Mouse (Mus musculus) gastrocnemius, postnatal 25 days (tissue): ENCODE data around the gene Olfr353. TPM values are rescaled to one million over a fixed set of nuclear protein-coding genes. Genes with fewer than 3 reads are reported as not detected.

Source experiments
- DNase-seq: peaks from one replicate; pipeline ENCODE4 v3.0.0; 2022
- long read RNA-seq, 2 experiments: library from polyadenylated mRNA; stranded (forward); transcript quantifications; one replicate each; pipeline ENCODE4 v2.0.0; 2021
- total RNA-seq, 2 experiments: library from RNA; stranded (reverse); gene quantifications; 1 replicate in 1 of 2; 2 replicates in 1 of 2; pipeline ENCODE4 v1.2.3; 2021

Olfr353 gene
- not detected for total RNA-seq
- long read RNA-seq, experiment 1: 0 reads
- long read RNA-seq, experiment 2: 0 reads

DNA sequence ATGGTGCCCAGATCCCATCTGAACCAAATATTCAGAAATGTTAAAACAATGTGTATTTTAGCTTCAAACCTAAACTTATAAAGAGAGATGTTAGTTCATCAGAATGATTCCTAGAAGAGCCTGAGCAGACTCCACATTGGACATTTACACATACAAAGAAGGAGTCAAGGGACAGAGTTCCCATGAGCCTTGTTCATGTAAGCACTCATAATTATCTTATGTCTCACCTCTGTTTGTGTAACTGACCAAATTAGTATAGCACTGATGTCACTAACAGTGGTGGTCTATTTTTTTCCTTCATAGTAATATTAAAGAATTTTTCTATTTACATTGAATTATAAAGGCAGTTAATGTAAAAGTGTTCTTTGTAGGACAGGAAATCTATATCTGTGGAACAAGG lies at the start of gene Olfr353:
Gene Olfr353, minus strand, starts transcription at position 101 of the 400 bp plus-strand sequence.
- DNase-seq: no peak

DNA sequence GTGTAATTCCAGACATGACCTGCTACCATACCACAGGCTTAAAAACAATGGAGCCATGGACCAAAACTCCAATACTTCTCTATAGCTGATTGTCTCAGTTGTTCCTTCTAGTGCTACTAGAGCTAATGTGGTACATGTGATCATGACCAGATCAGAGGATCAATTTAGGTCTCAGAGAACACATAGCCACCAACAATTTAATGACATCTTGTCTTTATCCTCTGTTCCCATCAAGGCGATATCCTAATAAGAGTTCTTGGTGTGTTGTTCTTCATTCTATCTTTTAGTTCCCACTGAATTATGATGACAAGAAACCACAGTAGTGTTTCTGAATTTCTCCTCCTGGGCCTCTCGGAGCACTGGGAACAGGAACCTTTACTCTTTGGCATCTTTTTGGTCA lies 44.1 kb upstream of the Olfr353 start, which contains the start of gene Olfr356:
Gene Olfr356, plus strand, starts transcription at position 301 of the 400 bp plus-strand sequence.
- no peak for DNase-seq

DNA sequence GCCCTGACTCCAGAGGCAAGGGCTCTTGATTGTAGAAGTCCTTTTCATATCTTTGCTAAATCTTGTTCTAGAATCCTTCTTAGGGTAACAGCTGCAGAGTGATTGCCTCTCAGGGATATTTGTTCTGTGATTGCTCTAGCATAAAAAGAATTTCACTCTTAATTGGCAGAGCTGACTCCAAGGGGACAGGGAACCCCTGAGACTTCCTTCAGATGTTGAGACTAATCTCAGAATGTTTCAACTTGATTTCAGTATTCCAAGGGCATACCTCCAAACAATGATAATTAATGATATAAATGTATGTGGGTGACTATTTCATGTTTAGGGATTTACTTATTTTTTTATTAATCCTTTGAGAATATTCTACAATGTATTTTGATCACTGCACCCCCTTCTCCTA lies 36.1 kb upstream of the Olfr353 start, which contains the start of gene Olfr355:
Gene Olfr355, minus strand, starts transcription at position 101 of the 400 bp plus-strand sequence.
- no peak for DNase-seq

DNA sequence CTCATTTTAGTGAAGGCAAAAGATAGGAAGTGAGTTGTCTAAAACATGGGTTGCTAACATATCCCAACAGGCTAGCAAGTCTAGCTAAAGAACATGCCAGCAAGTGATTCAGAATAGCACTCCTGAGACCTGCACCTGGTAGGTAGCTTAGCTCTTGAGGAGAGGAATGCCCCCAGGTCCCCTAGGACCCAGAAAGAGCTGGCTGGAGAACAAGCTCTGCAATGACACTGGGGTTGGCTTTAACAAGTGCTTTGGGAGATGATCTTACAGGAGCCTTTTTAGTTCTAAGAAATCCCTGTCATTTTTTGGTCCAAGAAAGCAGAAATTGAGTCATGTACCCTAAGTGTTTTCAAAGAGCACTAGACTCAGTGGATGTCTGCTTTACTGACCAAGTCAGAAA lies 12.6 kb upstream of the Olfr353 start, which contains the start of gene Olfr354:
Gene Olfr354, plus strand, starts transcription at position 301 of the 400 bp plus-strand sequence.
- no peak for DNase-seq

DNA sequence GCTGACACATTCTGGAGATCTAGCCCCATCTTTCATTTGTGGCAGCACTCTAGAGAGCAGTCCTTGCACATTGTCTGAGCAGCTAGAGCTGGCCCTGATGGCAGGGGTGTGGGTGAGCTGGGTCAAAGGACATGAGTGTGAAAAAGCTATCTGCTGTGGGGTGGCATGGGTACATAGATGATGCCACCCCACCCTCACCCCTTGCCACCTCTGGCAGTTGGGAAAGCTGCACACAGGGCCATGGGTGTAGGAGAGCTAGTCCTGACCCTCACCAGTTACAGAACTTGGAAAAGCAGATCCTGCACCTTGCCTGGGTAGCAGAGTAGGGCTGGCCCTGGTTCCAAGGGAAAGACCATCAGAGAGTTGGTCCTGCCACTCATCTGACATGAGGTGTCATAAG lies 4.4 kb upstream of the Olfr353 start:
- DNase-seq: no peak

DNA sequence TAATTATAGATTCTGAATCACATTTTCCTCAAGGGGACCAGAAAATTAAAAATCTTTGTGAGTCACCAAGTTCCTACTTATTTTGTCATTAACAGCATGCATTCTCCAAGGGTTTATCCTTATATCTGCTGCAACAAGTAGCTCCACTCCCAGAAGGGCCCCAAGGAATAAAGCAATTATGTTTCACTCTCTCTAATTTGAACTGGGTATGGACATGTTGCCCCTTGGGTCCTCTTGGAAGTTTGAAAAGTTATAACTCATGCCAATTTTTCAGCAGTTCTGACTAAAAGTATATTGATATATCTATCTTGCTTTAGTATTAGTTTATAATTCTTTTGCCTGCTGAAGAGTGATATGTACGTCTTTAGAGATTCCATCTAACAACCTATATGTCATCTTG lies 24.6 kb downstream of the Olfr353 start, which contains the start of gene Olfr352:
Gene Olfr352, plus strand, starts transcription at position 301 of the 400 bp plus-strand sequence.
- DNase-seq: no peak

DNA sequence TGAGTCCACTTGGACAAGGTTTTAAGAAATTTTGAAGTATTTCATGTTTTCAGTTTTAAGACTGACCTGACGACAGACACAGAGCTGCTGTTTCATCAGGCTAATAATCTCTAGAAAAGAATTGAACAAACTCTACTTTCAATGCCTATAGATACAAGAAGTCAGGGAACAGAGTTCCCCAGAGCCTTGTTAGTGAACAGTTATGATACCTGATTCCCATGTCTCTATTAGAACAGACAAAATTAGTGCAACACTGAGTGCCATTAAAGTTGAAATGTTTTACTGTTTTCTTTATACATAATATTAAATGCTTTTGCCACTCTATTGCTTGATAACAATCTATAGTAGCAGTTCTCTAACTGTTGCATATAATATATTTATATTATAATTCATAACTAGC lies 30.2 kb downstream of the Olfr353 start, which contains the start of gene Olfr351:
Gene Olfr351, minus strand, starts transcription at position 101 of the 400 bp plus-strand sequence.
- no peak for DNase-seq

DNA sequence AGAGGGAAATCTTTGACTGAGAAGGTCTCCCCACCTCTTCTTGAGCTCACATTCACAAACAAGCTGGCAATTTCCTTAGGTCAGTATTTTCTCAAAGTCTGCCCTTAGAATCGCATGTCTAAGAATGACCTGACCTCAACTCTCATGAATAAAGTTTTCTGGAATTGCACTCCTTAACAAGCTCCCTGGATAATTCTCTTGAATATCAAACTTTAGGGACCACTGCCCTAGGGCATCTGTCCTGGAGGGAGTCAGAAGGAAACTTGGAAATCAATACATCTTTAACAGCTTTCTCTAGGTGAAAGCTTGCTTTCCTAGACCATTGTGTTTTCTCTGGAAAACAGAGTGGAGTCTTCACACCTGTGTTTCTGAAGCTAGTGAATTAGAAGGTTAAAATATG lies 46.7 kb downstream of the Olfr353 start, which contains the start of gene Olfr350:
Gene Olfr350, plus strand, starts transcription at position 301 of the 400 bp plus-strand sequence.
- no peak for DNase-seq

Other genes with a start within 250 kb of the Olfr353 start
- gene Olfr346, start 207.1 kb downstream of the Olfr353 start, total RNA-seq: not detected
- gene Olfr347, start 161.0 kb downstream of the Olfr353 start, total RNA-seq: not detected
- gene Olfr348, start 108.7 kb downstream of the Olfr353 start, total RNA-seq: not detected
- gene Olfr50, start 102.4 kb downstream of the Olfr353 start, total RNA-seq: not detected
- not detected for gene Olfr3, start 75.9 kb downstream of the Olfr353 start, total RNA-seq
- gene Olfr350, start 46.6 kb downstream of the Olfr353 start, total RNA-seq: not detected
- not detected for gene Olfr351, start 30.3 kb downstream of the Olfr353 start, total RNA-seq
- gene Olfr352, start 24.5 kb downstream of the Olfr353 start, total RNA-seq: not detected
- not detected for gene Olfr354, start 12.7 kb upstream of the Olfr353 start, total RNA-seq
- not detected for gene Olfr355, start 36.0 kb upstream of the Olfr353 start, total RNA-seq
- gene Olfr356, start 44.2 kb upstream of the Olfr353 start, total RNA-seq: not detected
- gene Olfr357, start 100.9 kb upstream of the Olfr353 start, total RNA-seq: not detected
- not detected for gene Olfr358, start 116.4 kb upstream of the Olfr353 start, total RNA-seq
- not detected for gene Olfr360, start 172.8 kb upstream of the Olfr353 start, total RNA-seq
- gene Olfr361, start 196.4 kb upstream of the Olfr353 start, total RNA-seq: not detected
- not detected for gene Olfr362, start 225.0 kb upstream of the Olfr353 start, total RNA-seq
- gene Olfr364-ps1, start 246.4 kb upstream of the Olfr353 start, total RNA-seq: not detected